Mouse (Mus musculus) midbrain, embryonic 11.5 days (tissue): ENCODE results near the gene Vstm4. TPM values are rescaled to one million over a fixed set of nuclear protein-coding genes. Genes with fewer than 3 reads are reported as not detected.

Experiments
- ATAC-seq: fragments of 200-750 bp; cut with Nextera tagmentation; 2 replicates; pipeline ENCODE4 v1.8.0; 2017; ENCODE audit warnings: moderate TSS enrichment, moderate library complexity; ENCODE audit not compliant: low FRiP score
- DNase-seq: peaks from one replicate; pipeline ENCODE4 v3.0.0; 2015; ENCODE audit warnings: low spot score; ENCODE audit errors: missing footprints
- H3K27ac ChIP-seq: fragments of 300-500 bp; sonication (generic); 2 replicates; pipeline ENCODE4 v1.5.1; 2014; ENCODE audit warnings: low read depth, low read length
- H3K27me3 ChIP-seq: fragments of 300-500 bp; sonication (generic); 2 replicates; pipeline ENCODE4 v1.6.1; 2014; ENCODE audit warnings: mild to moderate bottlenecking, low read length, moderate library complexity, mixed read lengths; ENCODE audit not compliant: control insufficient read depth, insufficient read depth
- H3K36me3 ChIP-seq: fragments of 300-500 bp; sonication (generic); 2 replicates; pipeline ENCODE4 v1.6.1; 2014; ENCODE audit warnings: mild to moderate bottlenecking, low read length, moderate library complexity, mixed read lengths; ENCODE audit not compliant: control insufficient read depth, insufficient read depth
- H3K4me1 ChIP-seq: fragments of 300-500 bp; sonication (generic); 2 replicates; pipeline ENCODE4 v1.6.1; 2014; ENCODE audit warnings: low read length; ENCODE audit not compliant: control insufficient read depth, insufficient read depth
- H3K4me2 ChIP-seq: fragments of 300-500 bp; sonication (generic); 2 replicates; pipeline ENCODE4 v1.6.1; 2014; ENCODE audit warnings: mild to moderate bottlenecking, moderate library complexity
- H3K4me3 ChIP-seq: fragments of 300-500 bp; sonication (generic); 2 replicates; pipeline ENCODE4 v1.5.1; 2014; ENCODE audit warnings: low read depth, low read length
- H3K9ac ChIP-seq: fragments of 300-500 bp; sonication (generic); 2 replicates; pipeline ENCODE4 v1.6.1; 2014; ENCODE audit warnings: low read length
- H3K9me3 ChIP-seq: fragments of 300-500 bp; sonication (generic); 2 replicates; pipeline ENCODE4 v1.6.1; 2016; ENCODE audit warnings: low read length; ENCODE audit not compliant: control insufficient read depth
- WGBS: fragments of 180-500 bp; shearing (Covaris S2); extraction: QIAGEN DNeasy Blood & Tissue Kit; methylation state at CpG from one replicate; pipeline ENCODE4 v1.1.7; 2014; 5-methylcytosine and 5-hydroxymethylcytosine counted together
- polyA plus RNA-seq: library from polyadenylated mRNA; unstranded; fragments of >200 nt; fragmentation: Nextera tagmentation; extraction: Ambion mirVana; gene quantifications from 2 replicates; pipeline ENCODE4 v1.2.1, GENCODE M21; 2014

Vstm4 gene
- polyA plus RNA-seq, 1 experiment from 2014 or later = 4.5 TPM

DNA sequence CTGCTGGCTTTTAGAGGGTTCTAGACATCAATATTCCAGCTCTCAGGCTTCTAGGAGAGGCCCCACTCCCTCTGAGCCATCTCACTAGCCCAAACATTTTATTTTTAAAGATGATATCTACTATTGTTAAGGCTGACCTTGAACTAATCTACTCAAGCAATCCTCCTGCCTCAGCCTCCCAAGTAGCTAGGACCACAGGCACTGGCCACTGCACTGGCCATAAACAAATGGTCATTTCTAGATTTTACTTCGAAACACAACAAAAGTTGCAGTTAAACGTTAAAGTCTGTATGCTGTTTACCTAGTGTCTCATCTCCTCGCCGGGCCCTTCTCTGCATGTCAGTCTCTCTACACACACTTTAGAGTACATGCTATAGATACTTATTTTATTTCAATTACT, 2.5 kb upstream of the Vstm4 start:
- peak; percentile 17 for DNase-seq
- Histone ChIP-seq H3K27me3 (peaks cover 5% of the 10 kb centered on the region), H3K36me3 (no peaks in the 10 kb centered on the region), H3K4me2 (no peak overlapping the region), H3K4me1 (peaks cover 2% of the 10 kb centered on the region; the same call in 1 of the 2 replicates), H3K9me3 (no peaks in the 10 kb centered on the region), H3K27ac (no peak overlapping the region), H3K4me3 (no peak overlapping the region), H3K9ac (no peak overlapping the region)
- ATAC-seq = no peak
- WGBS = 95% methylated on average over 4 of the region's 4 CpGs

DNA sequence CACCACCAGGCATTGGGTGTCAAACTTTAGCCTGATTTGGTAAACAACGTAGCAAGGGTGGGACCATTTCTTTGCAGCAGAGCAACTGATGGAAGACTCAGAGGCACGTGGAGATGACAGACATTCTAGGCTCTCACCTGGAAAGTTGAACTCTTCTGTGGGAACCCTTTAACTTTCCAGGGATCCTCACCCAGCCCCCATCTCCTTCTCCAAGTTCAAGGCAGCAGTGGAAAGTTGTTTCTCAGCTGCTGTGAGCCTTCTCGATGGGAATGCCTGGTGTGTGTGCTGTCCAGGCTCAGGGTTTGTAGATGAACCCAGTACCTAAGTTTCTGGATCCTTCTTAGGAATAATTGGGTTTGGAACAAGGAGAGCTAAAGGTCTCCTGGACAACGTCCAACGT, 310 bp upstream of the Vstm4 start:
- no peak overlapping the region for H3K27ac ChIP-seq
- no peaks in the 10 kb centered on the region for H3K36me3 ChIP-seq
- DNase-seq (no peak), ATAC-seq (no peak)
- H3K9me3 ChIP-seq = no peaks in the 10 kb centered on the region
- H3K4me2 ChIP-seq = peak overlapping the region; percentile 72
- peaks cover 5% of the 10 kb centered on the region for H3K27me3 ChIP-seq
- peak overlapping the region; percentile 83; the same call in 1 of the 2 replicates for H3K9ac ChIP-seq
- H3K4me3 ChIP-seq = peak overlapping the region; percentile 45
- H3K4me1 ChIP-seq = peaks cover 2% of the 10 kb centered on the region; the same call in 1 of the 2 replicates
- WGBS = 51% methylated on average over 5 of the region's 5 CpGs

DNA sequence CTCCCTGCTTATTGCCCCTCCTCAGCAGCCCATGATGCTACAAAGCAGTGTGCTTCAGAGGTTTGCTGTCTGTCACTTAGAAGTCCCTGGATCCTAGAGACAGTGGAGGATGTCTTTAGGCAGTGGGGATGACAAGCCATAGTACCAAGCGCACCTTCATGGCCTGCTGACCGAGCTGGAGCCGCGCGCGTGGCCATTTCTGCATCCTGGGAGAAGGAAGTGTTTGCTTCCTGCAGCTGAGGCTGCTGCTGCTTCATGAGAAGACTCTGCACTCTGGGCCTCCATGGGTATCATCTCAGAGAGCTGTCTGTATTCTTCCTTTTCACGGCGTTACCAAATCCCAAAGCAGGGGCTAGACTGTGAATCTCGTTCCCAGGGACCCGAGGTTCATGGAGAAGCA, 1.8 kb downstream of the Vstm4 start:
- H3K27ac ChIP-seq = no peak overlapping the region
- no peaks in the 10 kb centered on the region for H3K36me3 ChIP-seq
- H3K9me3 ChIP-seq = no peaks in the 10 kb centered on the region
- WGBS = 93% methylated on average over 10 of the region's 10 CpGs
- DNase-seq = peak; percentile 60
- H3K9ac ChIP-seq = no peak overlapping the region
- no peak overlapping the region for H3K4me2 ChIP-seq
- peaks cover 2% of the 10 kb centered on the region; the same call in 1 of the 2 replicates for H3K4me1 ChIP-seq
- H3K4me3 ChIP-seq = no peak overlapping the region
- no peak for ATAC-seq
- H3K27me3 ChIP-seq = peaks cover 5% of the 10 kb centered on the region

DNA sequence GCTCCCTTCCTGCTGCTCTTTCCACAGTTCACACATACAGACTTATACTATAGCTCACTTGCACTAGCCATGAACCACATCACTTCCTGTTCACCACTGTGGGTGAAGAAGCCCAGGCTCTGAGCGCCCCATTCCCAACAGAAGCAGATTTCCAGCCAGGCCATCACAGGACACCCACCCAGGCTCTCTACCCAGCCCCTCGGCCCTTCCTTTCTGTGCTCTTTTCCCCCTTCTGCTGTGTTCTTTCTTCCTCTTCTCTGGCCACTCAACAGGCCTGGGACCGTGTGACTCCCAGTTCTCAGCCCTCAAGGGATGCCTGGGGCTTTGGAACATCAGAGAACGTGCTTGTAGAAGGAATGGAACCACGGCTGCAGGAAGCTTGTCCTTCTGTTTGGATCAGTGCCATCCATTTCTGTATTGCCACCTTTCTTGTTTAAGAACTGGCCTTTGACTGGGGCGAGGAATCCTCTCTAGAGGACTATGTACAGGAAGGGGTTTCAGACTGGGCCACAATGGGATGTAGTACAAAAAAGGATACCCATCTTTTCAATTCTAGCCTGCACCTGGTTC, 2.5 kb downstream of the Vstm4 start:
- H3K9ac ChIP-seq = no peak overlapping the region
- ATAC-seq = no peak
- WGBS = 80% methylated on average over 6 of the region's 6 CpGs

DNA sequence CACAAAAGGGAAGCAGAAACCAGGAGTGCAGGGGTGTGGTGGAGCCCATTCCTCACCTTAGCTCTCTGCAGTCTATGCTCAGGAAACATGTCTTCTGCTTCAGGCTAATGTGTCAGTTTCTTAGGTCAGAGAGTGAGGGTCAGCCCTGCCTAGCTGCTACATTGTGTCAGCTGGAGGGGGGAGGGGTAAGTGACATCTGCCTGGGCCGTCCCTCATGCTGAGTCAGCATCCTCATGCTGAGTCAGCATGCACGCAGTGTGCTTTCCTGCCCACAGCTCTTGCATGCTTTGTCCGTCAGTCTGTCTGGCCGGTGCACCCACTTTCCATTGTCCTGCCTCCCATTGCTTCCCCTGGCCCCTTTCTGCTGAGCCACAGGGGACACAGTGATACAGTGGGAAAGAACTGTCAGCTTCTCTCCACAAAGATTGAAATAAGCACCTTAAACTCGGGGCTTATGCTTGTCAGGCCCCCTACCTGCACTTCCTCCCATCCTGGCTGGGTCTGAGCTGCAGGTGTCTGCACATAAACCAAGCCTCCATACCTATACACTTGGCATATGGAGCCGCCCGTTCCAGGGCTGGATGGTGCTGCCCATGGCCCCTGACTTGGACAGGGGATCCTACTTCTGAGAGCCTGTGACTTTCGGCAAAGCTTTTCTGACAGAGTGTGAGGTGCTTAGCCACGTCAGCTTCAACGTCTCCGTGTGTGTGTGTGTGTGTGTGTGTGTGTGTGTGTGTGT, 3.4 kb downstream of the Vstm4 start:
- Histone ChIP-seq H3K4me2 (no peak overlapping the region), H3K9me3 (no peaks in the 10 kb centered on the region), H3K9ac (no peak overlapping the region), H3K27ac (no peak overlapping the region), H3K4me1 (peaks cover 2% of the 10 kb centered on the region; the same call in 1 of the 2 replicates), H3K4me3 (no peak overlapping the region), H3K36me3 (no peaks in the 10 kb centered on the region), H3K27me3 (peaks cover 5% of the 10 kb centered on the region)
- peak; percentile 86 for DNase-seq
- no peak for ATAC-seq
- 64% methylated on average over 11 of the region's 11 CpGs for WGBS

More for the DNA sequence above, 2.5 kb downstream of the Vstm4 start:
- H3K36me3 ChIP-seq = no peaks in the 10 kb centered on the region
- H3K4me1 ChIP-seq = peaks cover 2% of the 10 kb centered on the region; the same call in 1 of the 2 replicates
- no peak overlapping the region for H3K4me3 ChIP-seq
- H3K27me3 ChIP-seq = peaks cover 5% of the 10 kb centered on the region
- no peaks in the 10 kb centered on the region for H3K9me3 ChIP-seq
- H3K4me2 ChIP-seq = no peak overlapping the region
- no peak overlapping the region for H3K27ac ChIP-seq
- peak; percentile 81 for DNase-seq

DNA sequence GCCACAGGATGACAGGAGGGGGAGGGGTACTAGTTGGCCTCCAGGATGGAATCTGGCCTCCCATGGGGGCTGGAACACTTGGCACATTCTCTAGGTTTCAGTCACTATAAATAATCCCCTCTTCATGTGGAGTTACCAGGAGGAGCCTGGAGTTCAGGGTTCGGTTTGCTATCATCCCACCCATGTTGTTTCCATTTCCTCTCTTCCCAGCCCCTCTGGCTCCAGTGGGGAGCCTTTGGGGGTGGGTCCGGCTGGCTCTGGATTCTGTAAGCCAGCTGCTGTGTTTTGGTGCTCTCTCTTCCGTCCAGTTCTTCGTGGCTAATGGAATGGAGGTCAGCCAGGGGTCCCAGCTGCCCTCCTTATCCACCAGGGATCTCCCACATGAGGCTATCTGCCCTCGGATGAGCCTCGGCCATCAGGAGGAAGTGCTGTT, 4.6 kb downstream of the Vstm4 start:
- DNase-seq = peak; percentile 81
- Histone ChIP-seq H3K4me1 (peaks cover 2% of the 10 kb centered on the region; the same call in 1 of the 2 replicates), H3K27me3 (peaks cover 5% of the 10 kb centered on the region), H3K4me2 (no peak overlapping the region), H3K9ac (no peak overlapping the region), H3K36me3 (no peaks in the 10 kb centered on the region), H3K9me3 (no peaks in the 10 kb centered on the region), H3K27ac (no peak overlapping the region), H3K4me3 (no peak overlapping the region)
- no peak for ATAC-seq
- 37% methylated on average over 6 of the region's 6 CpGs for WGBS

DNA sequence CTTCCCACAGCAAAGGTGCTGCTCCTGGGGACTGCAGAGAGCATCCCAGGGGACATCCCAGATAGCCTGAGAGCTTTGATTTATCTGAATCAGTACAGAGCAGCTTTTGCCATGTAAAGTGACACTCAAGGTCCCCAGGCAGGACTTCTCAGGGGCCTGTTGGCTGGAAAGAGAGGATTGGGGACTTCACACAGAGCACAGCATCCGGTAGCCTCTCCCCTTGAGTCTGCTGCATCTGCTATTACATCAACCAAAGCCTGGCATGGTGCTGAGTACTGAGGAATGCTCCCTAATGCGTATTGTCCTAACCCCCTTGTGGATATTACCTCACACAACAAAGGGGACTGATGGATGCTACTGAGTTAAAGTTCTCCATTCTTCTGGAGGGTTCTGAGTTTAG, 5.1 kb downstream of the Vstm4 start:
- ATAC-seq = no peak
- DNase-seq = peak; percentile 72
- 38% methylated on average over 2 of the region's 2 CpGs for WGBS
- Histone ChIP-seq H3K4me1 (no peaks in the 10 kb centered on the region; the same call in 1 of the 2 replicates), H3K9me3 (no peaks in the 10 kb centered on the region), H3K36me3 (no peaks in the 10 kb centered on the region), H3K27ac (no peak overlapping the region), H3K27me3 (peaks cover 5% of the 10 kb centered on the region), H3K4me2 (no peak overlapping the region), H3K9ac (no peak overlapping the region), H3K4me3 (no peak overlapping the region)

DNA sequence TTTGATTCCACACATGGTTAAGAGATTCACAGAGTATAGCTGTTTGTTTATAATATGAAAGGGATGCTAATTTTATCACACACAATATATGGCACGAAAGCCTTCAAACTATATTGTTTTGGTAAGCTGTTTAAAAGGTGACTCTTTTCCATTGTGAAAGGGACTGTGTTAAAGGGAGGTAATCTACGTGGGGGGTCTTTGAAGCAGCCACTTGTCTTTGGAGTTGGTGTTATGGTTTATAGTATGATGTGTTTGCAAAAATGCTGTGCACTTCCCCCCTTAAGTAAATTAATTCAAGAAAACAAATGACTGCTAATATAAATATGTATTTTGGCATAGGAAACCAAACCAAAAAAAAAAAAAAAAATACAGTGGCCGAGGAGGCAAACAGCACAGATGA, 8.8 kb downstream of the Vstm4 start:
- no peak overlapping the region for H3K27ac ChIP-seq

DNA sequence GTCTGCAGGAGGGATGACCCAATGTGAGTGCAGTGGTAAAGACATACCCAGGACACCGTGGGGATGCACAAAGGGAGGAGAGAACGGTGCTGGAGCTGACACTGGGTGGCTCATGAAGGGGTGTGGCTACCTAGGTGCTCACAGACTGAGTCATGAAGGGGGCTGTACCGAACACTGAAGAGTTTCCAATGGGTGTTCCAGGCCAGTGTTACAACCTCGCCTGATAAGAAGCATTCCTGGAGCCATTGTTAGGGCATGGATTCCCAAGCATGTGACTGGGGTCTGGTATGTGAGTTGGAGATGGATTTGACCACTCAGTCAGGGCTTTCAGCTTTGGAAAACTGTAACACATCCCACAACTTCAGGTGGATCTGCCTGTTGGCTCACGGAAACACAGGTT, 15.4 kb downstream of the Vstm4 start:
- Histone ChIP-seq H3K36me3 (no peaks in the 10 kb centered on the region), H3K4me1 (no peaks in the 10 kb centered on the region), H3K9me3 (no peaks in the 10 kb centered on the region), H3K27me3 (no peaks in the 10 kb centered on the region), H3K27ac (no peak overlapping the region), H3K4me2 (no peak overlapping the region), H3K9ac (no peak overlapping the region), H3K4me3 (no peak overlapping the region)
- 82% methylated on average over 5 of the region's 5 CpGs for WGBS
- ATAC-seq = no peak
- DNase-seq = peak; percentile 6

More for the DNA sequence above, 8.8 kb downstream of the Vstm4 start:
- no peaks in the 10 kb centered on the region for H3K27me3 ChIP-seq
- H3K9ac ChIP-seq = no peak overlapping the region
- H3K4me1 ChIP-seq = no peaks in the 10 kb centered on the region
- H3K4me3 ChIP-seq = no peak overlapping the region
- no peak for ATAC-seq
- no peaks in the 10 kb centered on the region for H3K36me3 ChIP-seq
- no peaks in the 10 kb centered on the region for H3K9me3 ChIP-seq
- DNase-seq = peak; percentile 70
- H3K4me2 ChIP-seq = no peak overlapping the region
- WGBS = 80% methylated on average over 3 of the region's 3 CpGs
